Mouse (Mus musculus): ENCODE measurements around the gene Evx1. TPM values are rescaled to one million over a fixed set of nuclear protein-coding genes. Genes with fewer than 3 reads are reported as not detected.

Gene Evx1
- polyA plus RNA-seq, 1 experiment from 2014 or later: 2.3 TPM

DNA sequence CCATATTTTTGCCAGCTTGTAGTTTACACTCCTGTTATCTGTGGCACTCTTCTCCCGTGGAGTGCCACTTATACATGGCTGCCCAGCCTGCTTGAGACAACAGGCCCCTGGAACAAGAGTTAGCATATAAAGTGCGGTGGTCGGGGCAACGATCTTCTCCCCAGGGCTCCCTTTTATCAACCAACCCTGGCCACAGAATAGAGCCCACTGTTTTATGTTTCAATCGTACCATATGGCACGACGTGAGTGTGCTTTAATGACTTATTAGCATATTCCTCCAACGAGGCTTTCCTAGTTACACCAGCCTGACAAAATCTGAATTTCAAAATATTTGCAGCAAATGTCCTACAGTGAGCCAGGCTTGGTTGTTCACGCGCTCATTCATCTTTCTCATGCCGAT, 53.2 kb downstream of the Evx1 start:
- ATAC-seq (ENCODE audit: low read depth): peak; percentile 61; the same call in 1 of the 2 replicates
- Histone ChIP-seq H3K36me3 (no peaks in the 10 kb centered on the region), H3K27ac (replicated peaks) (peak overlapping the region; percentile 49; the same call in 1 of the 2 replicates)

GRCm38 (mm10) chr6:52367067-52367466, 53.8 kb downstream of the Evx1 start:
- Histone ChIP-seq H3K36me3 (no peaks in the 10 kb centered on the region), H3K27me3 (peaks cover 11% of the 10 kb centered on the region; the same call in 1 of the 2 replicates), H3K9ac (no peak overlapping the region), H3K4me3 (no peak overlapping the region), H3K4me2 (no peak overlapping the region), H3K4me1 (replicated peaks) (peaks cover 29% of the 10 kb centered on the region), H3K9me3 (no peaks in the 10 kb centered on the region), H3K27ac (replicated peaks) (peak overlapping the region; percentile 49)
- ATAC-seq (ENCODE audit: low read depth): no peak
- 46% methylated on average over 4 of the region's 4 CpGs for WGBS

More for the DNA sequence above, 53.2 kb downstream of the Evx1 start:
- Histone ChIP-seq H3K4me3 (no peak overlapping the region), H3K4me1 (replicated peaks) (peaks cover 29% of the 10 kb centered on the region), H3K9me3 (no peaks in the 10 kb centered on the region), H3K4me2 (no peak overlapping the region), H3K27me3 (peaks cover 11% of the 10 kb centered on the region; the same call in 1 of the 2 replicates), H3K9ac (no peak overlapping the region)
- WGBS: 20% methylated on average over 11 of the region's 11 CpGs

Other genes with a start within 250 kb of the Evx1 start
- gene Hoxa1, start 155.2 kb upstream of the Evx1 start, polyA plus RNA-seq (2015; fragmentation: Nextera tagmentation; extraction: Ambion mirVana): 2.0 and 3.0 TPM in 2 replicates
- 11.9 and 13.7 TPM in 2 replicates for gene Hoxa2, start 148.7 kb upstream of the Evx1 start, polyA plus RNA-seq (2015; fragmentation: Nextera tagmentation; extraction: Ambion mirVana)
- 3.5 and 4.1 TPM in 2 replicates for gene 5730596B20Rik, start 136.0 kb upstream of the Evx1 start, polyA plus RNA-seq (2015; fragmentation: Nextera tagmentation; extraction: Ambion mirVana)
- gene Hoxa4, start 121.7 kb upstream of the Evx1 start, polyA plus RNA-seq (2015; fragmentation: Nextera tagmentation; extraction: Ambion mirVana): 5.7 and 5.8 TPM in 2 replicates
- gene Hoxa5, start 108.9 kb upstream of the Evx1 start, polyA plus RNA-seq (2015; fragmentation: Nextera tagmentation; extraction: Ambion mirVana): 44.7 and 66.8 TPM in 2 replicates
- gene Hoxa6, start 104.8 kb upstream of the Evx1 start, polyA plus RNA-seq (2015; fragmentation: Nextera tagmentation; extraction: Ambion mirVana): 20.3 and 25.8 TPM in 2 replicates
- gene Hoxa3, start 100.2 kb upstream of the Evx1 start, polyA plus RNA-seq (2015; fragmentation: Nextera tagmentation; extraction: Ambion mirVana): 13.9 and 16.4 TPM in 2 replicates
- not detected in 2 replicates for gene Gm28308, start 100.2 kb upstream of the Evx1 start, polyA plus RNA-seq (2015; fragmentation: Nextera tagmentation; extraction: Ambion mirVana)
- gene Hoxa7, start 91.6 kb upstream of the Evx1 start, polyA plus RNA-seq (2015; fragmentation: Nextera tagmentation; extraction: Ambion mirVana): 117 and 125 TPM in 2 replicates
- gene Hoxa9, start 82.4 kb upstream of the Evx1 start, polyA plus RNA-seq (2015; fragmentation: Nextera tagmentation; extraction: Ambion mirVana): 125 and 130 TPM in 2 replicates
- 77.8 and 86.6 TPM in 2 replicates for gene Hoxa10, start 72.6 kb upstream of the Evx1 start, polyA plus RNA-seq (2015; fragmentation: Nextera tagmentation; extraction: Ambion mirVana)
- gene Hoxa11, start 67.7 kb upstream of the Evx1 start, polyA plus RNA-seq (2015; fragmentation: Nextera tagmentation; extraction: Ambion mirVana): 4.7 and 5.7 TPM in 2 replicates
- gene Hoxa13, start 52.6 kb upstream of the Evx1 start, polyA plus RNA-seq (2015; fragmentation: Nextera tagmentation; extraction: Ambion mirVana): 0.08 and 0.32 TPM in 2 replicates

Data from neural tube, embryonic 13.5 days (tissue).